Mouse (Mus musculus): ENCODE measurements around the gene Aff4. TPM values are rescaled to one million over a fixed set of nuclear protein-coding genes. Genes with fewer than 3 reads are reported as not detected.

The Aff4 gene
- polyA plus RNA-seq, 1 experiment, result 18.7 TPM

- peaks cover 2% of the 10 kb centered on the region; the same call in 1 of the 2 replicates for H3K36me3 ChIP-seq (ENCODE audit: control insufficient read depth, insufficient read depth, low read length)
- peaks cover 15% of the 10 kb centered on the region for H3K4me1 ChIP-seq (ENCODE audit: control insufficient read depth, insufficient read depth, low read length)
- 67% methylated on average over 6 of the region's 6 CpGs for WGBS
- no peak for DNase-seq
- no peaks in the 10 kb centered on the region for H3K27me3 ChIP-seq (replicated peaks; ENCODE audit: control insufficient read depth, insufficient read depth, low read length)
- no peak overlapping the region for H3K27ac ChIP-seq (ENCODE audit: insufficient read depth, low read depth, low read length)
- H3K4me3 ChIP-seq (ENCODE audit: insufficient read depth, low read depth, low read length), result no peak overlapping the region
- TF ChIP-seq CTCF (conservative IDR thresholded peaks at IDR 0.05; ENCODE audit: insufficient read depth, insufficient read length, low read depth, low read length) (no peak), POLR2A (IDR thresholded peaks at IDR 0.05; ENCODE audit: low read depth, low read length) (no peak)
Observed at GRCm38 (mm10) chr11:53433057-53433456, 82.4 kb downstream of the Aff4 start.

GRCm38 (mm10) chr11:53435504-53435903 lies 84.9 kb downstream of the Aff4 start:
- H3K4me3 ChIP-seq (ENCODE audit: insufficient read depth, low read depth, low read length), result no peak overlapping the region
- no peaks in the 10 kb centered on the region for H3K27me3 ChIP-seq (replicated peaks; ENCODE audit: control insufficient read depth, insufficient read depth, low read length)
- TF ChIP-seq POLR2A (IDR thresholded peaks at IDR 0.05; ENCODE audit: low read depth, low read length), result no peak
- TF ChIP-seq CTCF (conservative IDR thresholded peaks at IDR 0.05; ENCODE audit: insufficient read depth, insufficient read length, low read depth, low read length), result no peak
- DNase-seq, result no peak
- 80% methylated on average over 8 of the region's 8 CpGs for WGBS
- H3K4me1 ChIP-seq (ENCODE audit: control insufficient read depth, insufficient read depth, low read length), result peaks cover 5% of the 10 kb centered on the region; the same call in 1 of the 2 replicates
- H3K36me3 ChIP-seq (ENCODE audit: control insufficient read depth, insufficient read depth, low read length), result no peaks in the 10 kb centered on the region
- H3K27ac ChIP-seq (ENCODE audit: insufficient read depth, low read depth, low read length), result no peak overlapping the region

GRCm38 (mm10) chr11:53436338-53436737 lies 85.7 kb downstream of the Aff4 start:
- no peak for DNase-seq
- H3K27ac ChIP-seq (ENCODE audit: insufficient read depth, low read depth, low read length), result no peak overlapping the region
- H3K4me3 ChIP-seq (ENCODE audit: insufficient read depth, low read depth, low read length), result no peak overlapping the region
- 85% methylated on average over 6 of the region's 6 CpGs for WGBS
- no peaks in the 10 kb centered on the region for H3K36me3 ChIP-seq (ENCODE audit: control insufficient read depth, insufficient read depth, low read length)
- H3K4me1 ChIP-seq (ENCODE audit: control insufficient read depth, insufficient read depth, low read length), result peaks cover 3% of the 10 kb centered on the region; the same call in 1 of the 2 replicates
- TF ChIP-seq CTCF (conservative IDR thresholded peaks at IDR 0.05; ENCODE audit: insufficient read depth, insufficient read length, low read depth, low read length) (no peak), POLR2A (IDR thresholded peaks at IDR 0.05; ENCODE audit: low read depth, low read length) (no peak)
- H3K27me3 ChIP-seq (replicated peaks; ENCODE audit: control insufficient read depth, insufficient read depth, low read length), result no peaks in the 10 kb centered on the region

GRCm38 (mm10) chr11:53441921-53442320 lies 91.3 kb downstream of the Aff4 start:
- Histone ChIP-seq H3K4me3 (ENCODE audit: insufficient read depth, low read depth, low read length) (no peak overlapping the region), H3K27me3 (replicated peaks; ENCODE audit: control insufficient read depth, insufficient read depth, low read length) (no peaks in the 10 kb centered on the region), H3K4me1 (ENCODE audit: control insufficient read depth, insufficient read depth, low read length) (no peaks in the 10 kb centered on the region), H3K27ac (ENCODE audit: insufficient read depth, low read depth, low read length) (no peak overlapping the region), H3K36me3 (ENCODE audit: control insufficient read depth, insufficient read depth, low read length) (no peaks in the 10 kb centered on the region)
- 32% methylated on average over 12 of the region's 12 CpGs for WGBS
- no peak for TF ChIP-seq POLR2A (IDR thresholded peaks at IDR 0.05; ENCODE audit: low read depth, low read length)
- TF ChIP-seq CTCF (conservative IDR thresholded peaks at IDR 0.05; ENCODE audit: insufficient read depth, insufficient read length, low read depth, low read length), result no peak
- DNase-seq, result no peak

- Histone ChIP-seq H3K4me3 (ENCODE audit: insufficient read depth, low read depth, low read length) (no peak overlapping the region), H3K27ac (ENCODE audit: insufficient read depth, low read depth, low read length) (no peak overlapping the region), H3K4me1 (ENCODE audit: control insufficient read depth, insufficient read depth, low read length) (no peaks in the 10 kb centered on the region), H3K27me3 (replicated peaks; ENCODE audit: control insufficient read depth, insufficient read depth, low read length) (no peaks in the 10 kb centered on the region), H3K36me3 (ENCODE audit: control insufficient read depth, insufficient read depth, low read length) (no peaks in the 10 kb centered on the region)
- TF ChIP-seq POLR2A (IDR thresholded peaks at IDR 0.05; ENCODE audit: low read depth, low read length) (no peak), CTCF (conservative IDR thresholded peaks at IDR 0.05; ENCODE audit: insufficient read depth, insufficient read length, low read depth, low read length) (peak; percentile 65)
- 25% methylated on average over 6 of the region's 6 CpGs for WGBS
- peak; percentile 68 for DNase-seq
Observed at GRCm38 (mm10) chr11:53443861-53444260, 93.2 kb downstream of the Aff4 start.

GRCm38 (mm10) chr11:53445562-53445961 lies 94.9 kb downstream of the Aff4 start:
- Histone ChIP-seq H3K27ac (ENCODE audit: insufficient read depth, low read depth, low read length) (no peak overlapping the region), H3K36me3 (ENCODE audit: control insufficient read depth, insufficient read depth, low read length) (no peaks in the 10 kb centered on the region), H3K4me3 (ENCODE audit: insufficient read depth, low read depth, low read length) (no peak overlapping the region), H3K27me3 (replicated peaks; ENCODE audit: control insufficient read depth, insufficient read depth, low read length) (no peaks in the 10 kb centered on the region), H3K4me1 (ENCODE audit: control insufficient read depth, insufficient read depth, low read length) (peaks cover 4% of the 10 kb centered on the region; the same call in 1 of the 2 replicates)
- 86% methylated on average over 13 of the region's 13 CpGs for WGBS
- TF ChIP-seq CTCF (conservative IDR thresholded peaks at IDR 0.05; ENCODE audit: insufficient read depth, insufficient read length, low read depth, low read length) (no peak), POLR2A (IDR thresholded peaks at IDR 0.05; ENCODE audit: low read depth, low read length) (no peak)
- no peak for DNase-seq

GRCm38 (mm10) chr11:53446183-53446582 lies 95.5 kb downstream of the Aff4 start:
- WGBS, result 89% methylated on average over 13 of the region's 13 CpGs
- TF ChIP-seq CTCF (conservative IDR thresholded peaks at IDR 0.05; ENCODE audit: insufficient read depth, insufficient read length, low read depth, low read length), result no peak
- no peak for TF ChIP-seq POLR2A (IDR thresholded peaks at IDR 0.05; ENCODE audit: low read depth, low read length)
- no peak overlapping the region for H3K4me3 ChIP-seq (ENCODE audit: insufficient read depth, low read depth, low read length)
- H3K27me3 ChIP-seq (replicated peaks; ENCODE audit: control insufficient read depth, insufficient read depth, low read length), result no peaks in the 10 kb centered on the region
- H3K4me1 ChIP-seq (ENCODE audit: control insufficient read depth, insufficient read depth, low read length), result peaks cover 4% of the 10 kb centered on the region; the same call in 1 of the 2 replicates
- no peak for DNase-seq
- no peak overlapping the region for H3K27ac ChIP-seq (ENCODE audit: insufficient read depth, low read depth, low read length)
- no peaks in the 10 kb centered on the region for H3K36me3 ChIP-seq (ENCODE audit: control insufficient read depth, insufficient read depth, low read length)

Measured in kidney, adult 2 months (tissue).